Mouse (Mus musculus): ENCODE results near the gene Mettl7a2. TPM values are rescaled to one million over a fixed set of nuclear protein-coding genes. Genes with fewer than 3 reads are reported as not detected.
"Not testable (repeated sequence)": the region's sequence is repeated elsewhere in the genome, so short reads cannot be mapped to it uniquely, and the experiment has no call there.

Mettl7a2 gene
- polyA plus RNA-seq (2016; fragmentation: Nextera tagmentation; extraction: Ambion mirVana), result not detected in 2 replicates

DNA sequence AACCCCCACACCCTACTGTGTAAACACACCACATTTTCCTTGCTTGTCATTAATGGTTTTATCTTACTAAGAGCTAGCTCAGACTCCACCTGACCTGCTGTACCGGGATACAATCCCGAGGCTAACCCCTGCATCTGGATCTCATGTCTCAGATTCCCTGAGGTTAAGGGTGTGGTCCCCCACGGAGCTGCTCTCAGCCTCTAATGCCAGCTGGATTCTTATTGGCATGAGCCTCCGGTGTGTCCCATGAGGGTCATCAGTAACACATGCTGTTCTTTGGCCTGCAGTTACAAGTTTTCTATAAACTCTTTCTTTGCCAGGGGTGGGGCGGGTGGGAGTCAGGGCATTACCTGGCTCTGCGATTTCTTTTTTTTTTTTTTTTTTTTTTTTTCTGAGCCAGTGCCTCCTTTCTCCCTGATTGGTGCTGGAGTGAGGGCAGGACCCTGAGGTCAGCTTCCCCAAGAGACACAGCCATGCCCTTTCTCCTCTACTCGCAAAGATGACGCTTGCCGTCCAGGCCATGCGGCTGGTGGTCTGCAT lies at the start of gene Mettl7a2, which contains the start of gene Methig1:
Gene Mettl7a2 (plus strand): TSS at position 490 of the 540 bp plus-strand sequence.
Gene Methig1 (plus strand): TSS at position 439 of the 540 bp plus-strand sequence.
- no peak within 1 kb of the TSS for H3K4me3 ChIP-seq
- whole genome bisulfite sequencing, result 73% methylated on average over 10 of the region's 10 CpGs
- H3K4me1 ChIP-seq, result peaks cover 22% of the 10 kb centered on the region
- no peak for DNase-seq (ENCODE audit: low spot score)
- H3K27me3 ChIP-seq (replicated peaks; ENCODE audit: low read depth, poor library complexity, severe bottlenecking), result no peaks in the 10 kb centered on the region
- H3K9me3 ChIP-seq, result no peaks in the 10 kb centered on the region
- H3K36me3 ChIP-seq (replicated peaks), result no peaks in the 10 kb centered on the region
- H3K27ac ChIP-seq (replicated peaks), result no peak within 1 kb of the TSS

DNA sequence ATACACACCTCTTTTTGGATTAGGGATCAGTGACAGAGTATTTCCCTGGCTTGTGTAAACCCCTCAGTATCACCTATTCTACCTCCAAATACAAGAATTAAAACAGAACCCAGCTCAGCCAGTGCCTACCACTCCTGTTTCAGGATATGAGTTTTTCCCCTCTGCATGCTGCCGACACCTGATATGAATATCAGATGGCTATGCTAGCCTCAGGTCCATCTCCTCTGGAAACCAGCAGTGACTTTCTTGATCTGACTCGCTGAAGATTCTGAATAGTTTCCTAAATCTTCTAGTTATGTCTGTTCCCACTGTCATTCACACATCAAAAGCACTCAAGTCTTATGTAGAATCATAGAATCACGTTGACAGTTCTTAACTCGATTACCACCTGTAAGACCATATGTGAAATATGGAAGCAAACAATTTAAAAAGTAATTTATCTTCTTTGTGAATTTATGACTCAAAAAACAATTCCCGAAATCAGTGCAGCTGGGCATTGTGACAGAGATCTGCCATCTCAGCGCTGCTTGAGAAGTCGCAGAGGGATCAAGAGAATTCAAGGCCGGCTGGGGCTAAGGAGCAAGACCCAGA lies 49.5 kb upstream of the Mettl7a2 start:
- Histone ChIP-seq H3K9me3 (no peaks in the 10 kb centered on the region), H3K4me3 (peak overlapping the region; percentile 65), H3K36me3 (replicated peaks) (no peaks in the 10 kb centered on the region), H3K27me3 (replicated peaks; ENCODE audit: low read depth, poor library complexity, severe bottlenecking) (no peaks in the 10 kb centered on the region), H3K4me1 (peaks cover 16% of the 10 kb centered on the region), H3K27ac (replicated peaks) (peak overlapping the region; percentile 88)
- WGBS, result 58% methylated on average over 8 of the region's 8 CpGs
- DNase-seq (ENCODE audit: low spot score), result no peak

DNA sequence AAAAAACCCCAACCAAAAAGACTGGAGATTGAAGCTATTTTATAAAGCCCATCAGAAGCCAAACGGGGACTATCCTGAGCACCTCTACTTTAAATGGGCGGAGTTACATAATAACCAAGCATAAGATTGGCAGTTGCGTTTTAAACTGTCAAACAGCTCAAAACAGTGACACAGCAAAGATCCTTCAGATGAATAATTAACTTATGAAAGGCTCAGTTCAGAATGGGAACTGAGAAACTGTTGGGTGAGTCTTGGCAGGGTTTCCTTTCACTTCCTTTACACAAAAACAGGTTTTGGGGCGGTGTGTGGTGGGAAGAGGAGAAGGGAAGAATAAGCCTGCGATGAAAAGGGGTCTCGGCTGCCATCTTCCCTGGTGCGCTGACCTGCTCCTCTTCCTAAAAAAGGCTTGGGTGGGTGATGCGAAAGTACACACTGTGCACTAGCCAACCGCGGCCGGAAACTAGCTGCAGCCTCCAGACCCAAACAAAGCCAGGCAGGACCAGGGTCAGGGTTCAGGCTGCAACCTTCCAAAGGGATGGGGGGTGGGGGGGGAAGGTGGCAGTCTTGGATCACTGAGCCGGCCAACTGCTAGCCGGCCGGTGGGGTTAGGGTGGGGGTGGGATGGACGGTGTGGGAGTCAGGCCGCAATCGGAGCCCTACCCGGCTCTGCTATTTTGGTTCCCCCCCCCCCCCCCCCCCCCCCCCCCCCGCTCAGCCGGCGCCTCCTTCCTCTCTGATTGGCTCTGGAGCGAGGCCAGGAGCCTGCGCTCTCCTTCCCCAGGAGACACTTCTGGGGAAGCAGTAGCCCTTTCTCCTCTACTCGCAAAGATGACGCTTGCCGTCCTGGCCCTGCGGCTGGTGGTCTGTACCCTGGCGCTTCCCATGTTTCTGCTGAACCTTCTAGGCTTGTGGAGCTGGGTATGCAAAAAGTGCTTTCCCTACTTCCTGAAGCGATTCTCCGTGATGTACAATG lies 48.7 kb upstream of the Mettl7a2 start, which contains the start of gene Mettl7a1:
Gene Mettl7a1 (plus strand): TSS at position 122 of the 973 bp plus-strand sequence.
- Histone ChIP-seq H3K4me1 (peaks cover 16% of the 10 kb centered on the region), H3K27ac (replicated peaks) (peak within 1 kb of the TSS; percentile 88), H3K27me3 (replicated peaks; ENCODE audit: low read depth, poor library complexity, severe bottlenecking) (no peaks in the 10 kb centered on the region), H3K9me3 (no peaks in the 10 kb centered on the region), H3K36me3 (replicated peaks) (no peaks in the 10 kb centered on the region), H3K4me3 (peak within 1 kb of the TSS; percentile 65)
- peak; percentile 83 for DNase-seq (ENCODE audit: low spot score)
- WGBS, result 3% methylated on average over 25 of the region's 30 CpGs

DNA sequence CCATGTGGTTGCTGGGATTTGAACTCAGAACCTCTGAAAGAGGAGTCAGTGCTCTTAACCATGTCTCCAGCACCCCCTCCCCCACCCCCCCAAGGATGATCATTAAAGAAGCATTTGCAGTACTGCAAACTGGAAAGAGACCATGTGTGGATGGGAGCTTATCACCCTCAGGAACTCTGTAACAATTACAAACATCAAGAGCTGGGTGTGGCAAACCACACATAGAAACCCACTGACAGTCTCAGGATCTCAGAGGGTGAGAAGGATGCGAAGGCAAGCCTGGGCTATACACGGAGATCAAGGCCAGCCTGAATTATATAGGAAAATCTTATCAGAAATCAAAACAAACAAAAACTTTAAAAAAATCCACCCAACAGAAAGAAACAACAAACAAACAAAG lies 46.8 kb upstream of the Mettl7a2 start:
- DNase-seq (ENCODE audit: low spot score), result no peak
- H3K27me3 ChIP-seq (replicated peaks; ENCODE audit: low read depth, poor library complexity, severe bottlenecking), result no peaks in the 10 kb centered on the region
- 87% methylated on average over 2 of the region's 2 CpGs for WGBS
- H3K27ac ChIP-seq (replicated peaks), result no peak overlapping the region
- H3K36me3 ChIP-seq (replicated peaks), result no peaks in the 10 kb centered on the region
- no peaks in the 10 kb centered on the region for H3K9me3 ChIP-seq
- peaks cover 16% of the 10 kb centered on the region for H3K4me1 ChIP-seq
- 0 out of 2 replicates have a peak overlapping the region, but pooled peaks have one; percentile 65 for H3K4me3 ChIP-seq

DNA sequence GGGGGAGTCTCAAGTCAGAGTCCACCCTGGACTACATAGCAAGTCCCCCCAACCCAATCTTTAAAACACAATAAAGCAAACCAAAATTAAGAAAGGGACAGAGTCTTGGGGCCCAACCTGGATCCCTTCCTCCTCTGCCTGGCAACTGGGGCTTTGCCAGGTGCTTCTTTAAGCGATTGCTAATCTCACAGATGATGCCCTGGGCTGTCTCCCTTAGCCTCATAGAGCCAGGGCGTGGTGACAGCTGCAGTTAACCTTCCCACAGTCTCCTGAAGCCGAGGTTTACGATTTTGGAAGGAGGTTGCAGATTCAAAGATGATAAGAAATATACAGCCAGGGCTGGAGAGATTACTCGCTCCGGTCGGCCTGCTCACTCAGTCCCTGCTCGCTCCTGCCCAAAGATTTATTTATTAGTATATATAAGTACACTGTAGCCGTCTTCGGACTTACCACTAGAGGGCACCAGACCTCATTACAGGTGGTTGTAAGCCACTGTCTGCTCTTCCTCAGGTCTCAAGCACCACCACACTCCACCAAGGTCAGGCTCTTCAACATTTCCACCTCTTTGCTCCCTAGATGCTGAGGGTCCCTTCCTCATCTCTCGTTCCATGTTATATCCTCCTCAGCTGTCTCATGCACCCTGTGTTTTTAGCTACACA lies 45.4 kb upstream of the Mettl7a2 start:
- H3K27ac ChIP-seq (replicated peaks); H3K36me3 ChIP-seq (replicated peaks); H3K9me3 ChIP-seq; H3K4me3 ChIP-seq; H3K27me3 ChIP-seq (replicated peaks; ENCODE audit: low read depth, poor library complexity, severe bottlenecking): not testable (repeated sequence)
- peak; percentile 41 for DNase-seq (ENCODE audit: low spot score)
- peaks cover 16% of the 10 kb centered on the region for H3K4me1 ChIP-seq
- 48% methylated on average over 11 of the region's 11 CpGs for WGBS

DNA sequence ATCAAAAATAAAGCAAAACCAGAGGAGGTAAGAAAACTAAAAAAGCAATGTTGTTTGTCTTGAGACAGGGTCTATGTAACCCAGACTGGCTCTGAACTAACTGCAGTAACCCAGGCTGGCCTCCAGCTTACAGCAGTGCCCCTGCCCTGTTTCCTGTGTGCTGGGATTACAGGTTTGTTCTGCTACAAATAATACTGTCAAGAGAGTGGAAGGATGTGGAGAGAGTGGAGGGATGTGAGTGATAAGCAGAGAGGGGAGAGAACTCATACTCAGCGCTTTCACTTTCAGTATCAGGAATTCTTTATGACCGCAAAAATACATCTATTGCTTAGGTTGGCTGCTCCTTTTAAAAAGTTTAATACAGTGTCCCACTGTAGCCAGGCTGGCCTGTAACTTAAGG lies 40.7 kb upstream of the Mettl7a2 start:
- WGBS, result 91% methylated on average over 2 of the region's 2 CpGs
- peaks cover 5% of the 10 kb centered on the region; the same call in 1 of the 2 replicates for H3K9me3 ChIP-seq
- no peak overlapping the region for H3K4me3 ChIP-seq
- H3K4me1 ChIP-seq, result no peaks in the 10 kb centered on the region
- peaks cover 19% of the 10 kb centered on the region for H3K36me3 ChIP-seq (replicated peaks)
- no peak for DNase-seq (ENCODE audit: low spot score)
- no peaks in the 10 kb centered on the region for H3K27me3 ChIP-seq (replicated peaks; ENCODE audit: low read depth, poor library complexity, severe bottlenecking)
- H3K27ac ChIP-seq (replicated peaks), result no peak overlapping the region

DNA sequence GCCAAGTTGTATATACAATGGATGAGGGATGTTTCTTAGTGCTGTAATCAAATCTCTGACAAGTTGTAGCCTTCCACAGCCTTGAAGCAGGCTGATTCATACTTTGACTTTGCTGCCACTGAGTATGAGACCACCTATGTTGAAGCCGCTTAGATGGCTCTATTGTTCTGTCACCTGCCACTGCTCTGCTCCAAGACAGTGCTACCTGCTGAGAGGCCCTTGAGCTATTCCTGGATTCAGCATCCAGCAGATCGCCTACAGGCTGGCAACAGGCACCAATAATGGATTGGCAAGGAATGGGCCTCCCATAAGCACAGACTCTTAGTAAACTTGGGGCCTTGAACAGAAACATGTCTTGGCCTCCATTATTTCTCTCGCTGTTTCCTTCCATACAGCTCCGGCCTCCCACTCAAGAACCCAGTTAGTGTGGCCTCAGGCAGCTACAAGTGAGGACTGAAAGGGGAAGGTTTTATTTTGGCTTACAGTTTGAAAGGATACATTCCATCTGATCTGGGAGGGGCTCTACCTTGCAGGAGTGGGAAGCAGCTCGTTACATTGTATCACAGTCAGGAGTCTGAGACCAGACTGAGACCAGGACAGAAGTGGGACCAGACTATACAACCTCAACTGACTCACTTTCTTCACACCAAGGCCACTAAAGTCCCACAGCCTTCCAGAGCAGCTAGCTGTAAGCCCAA lies 38.4 kb upstream of the Mettl7a2 start:
- H3K36me3 ChIP-seq (replicated peaks), result peaks cover 19% of the 10 kb centered on the region
- no peak overlapping the region for H3K4me3 ChIP-seq
- WGBS, result 89% methylated on average over 5 of the region's 5 CpGs

DNA sequence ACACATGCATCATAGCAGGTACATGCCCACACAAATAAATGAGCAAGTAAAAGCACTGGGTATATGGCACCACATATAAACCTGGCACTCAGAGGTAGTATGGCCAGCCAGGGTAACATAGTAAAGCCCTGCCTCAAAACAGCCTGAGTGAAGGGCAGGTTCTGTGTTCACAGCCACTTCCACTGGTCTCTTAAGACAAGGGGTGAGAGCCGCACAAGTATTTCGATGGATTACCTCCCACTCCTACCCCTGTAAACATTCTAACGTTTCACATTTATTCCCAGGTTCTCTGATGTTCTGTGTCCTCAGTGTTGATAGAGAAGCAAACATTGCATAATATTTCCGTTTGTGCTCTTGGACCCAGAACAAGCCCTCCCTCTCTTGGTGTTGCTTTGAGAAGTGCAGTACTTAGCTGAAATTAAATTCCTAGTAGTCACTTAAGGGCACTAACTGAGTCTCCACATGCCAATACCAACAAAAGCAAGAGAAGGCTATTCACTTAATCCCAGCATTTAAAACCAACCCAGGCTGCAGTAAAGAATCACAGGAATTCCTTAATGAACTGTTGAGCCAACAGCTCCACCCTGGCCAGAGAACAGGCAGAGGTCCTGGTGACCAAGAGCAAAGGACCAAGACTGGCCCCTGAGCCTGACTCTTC lies 34.9 kb upstream of the Mettl7a2 start:
- H3K36me3 ChIP-seq (replicated peaks), result peaks cover 19% of the 10 kb centered on the region
- DNase-seq (ENCODE audit: low spot score); H3K4me1 ChIP-seq; H3K9me3 ChIP-seq; H3K4me3 ChIP-seq; H3K27me3 ChIP-seq (replicated peaks; ENCODE audit: low read depth, poor library complexity, severe bottlenecking); H3K27ac ChIP-seq (replicated peaks): not testable (repeated sequence)
- WGBS, result 75% methylated on average over 4 of the region's 4 CpGs

More for the DNA sequence above, 38.4 kb upstream of the Mettl7a2 start:
- no peaks in the 10 kb centered on the region for H3K27me3 ChIP-seq (replicated peaks; ENCODE audit: low read depth, poor library complexity, severe bottlenecking)
- no peak for DNase-seq (ENCODE audit: low spot score)
- H3K27ac ChIP-seq (replicated peaks), result no peak overlapping the region
- peaks cover 5% of the 10 kb centered on the region; the same call in 1 of the 2 replicates for H3K9me3 ChIP-seq
- H3K4me1 ChIP-seq, result no peaks in the 10 kb centered on the region

DNA sequence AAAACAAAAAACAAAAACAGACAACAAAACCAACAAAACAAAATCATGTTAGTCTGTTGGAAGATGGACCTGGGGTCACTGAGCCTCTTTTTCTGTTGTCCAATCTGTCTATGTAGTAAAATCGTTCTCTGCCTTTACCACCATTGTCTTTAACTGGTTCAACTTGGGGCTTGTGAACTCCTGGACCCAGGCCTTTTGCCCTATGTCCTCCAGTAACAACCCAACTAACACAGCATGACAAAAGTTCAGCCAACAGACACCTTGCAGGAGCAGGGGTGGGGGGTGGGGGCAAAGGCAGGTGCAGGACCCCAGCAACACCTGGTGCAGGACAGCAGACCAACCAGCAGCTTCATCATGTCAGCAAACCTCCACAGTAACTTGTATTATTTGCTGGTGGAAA lies 33.1 kb upstream of the Mettl7a2 start:
- H3K4me3 ChIP-seq, result no peak overlapping the region
- H3K4me1 ChIP-seq, result peaks cover 14% of the 10 kb centered on the region
- H3K27me3 ChIP-seq (replicated peaks; ENCODE audit: low read depth, poor library complexity, severe bottlenecking), result no peaks in the 10 kb centered on the region
- peaks cover under 1% of the 10 kb centered on the region; the same call in 1 of the 2 replicates for H3K9me3 ChIP-seq
- WGBS, result 88% methylated on average over 1 of the region's 1 CpGs
- no peak for DNase-seq (ENCODE audit: low spot score)
- 0 out of 2 replicates have a peak overlapping the region, but pooled peaks have one; percentile 44 for H3K27ac ChIP-seq (replicated peaks)
- peaks cover 5% of the 10 kb centered on the region for H3K36me3 ChIP-seq (replicated peaks)

DNA sequence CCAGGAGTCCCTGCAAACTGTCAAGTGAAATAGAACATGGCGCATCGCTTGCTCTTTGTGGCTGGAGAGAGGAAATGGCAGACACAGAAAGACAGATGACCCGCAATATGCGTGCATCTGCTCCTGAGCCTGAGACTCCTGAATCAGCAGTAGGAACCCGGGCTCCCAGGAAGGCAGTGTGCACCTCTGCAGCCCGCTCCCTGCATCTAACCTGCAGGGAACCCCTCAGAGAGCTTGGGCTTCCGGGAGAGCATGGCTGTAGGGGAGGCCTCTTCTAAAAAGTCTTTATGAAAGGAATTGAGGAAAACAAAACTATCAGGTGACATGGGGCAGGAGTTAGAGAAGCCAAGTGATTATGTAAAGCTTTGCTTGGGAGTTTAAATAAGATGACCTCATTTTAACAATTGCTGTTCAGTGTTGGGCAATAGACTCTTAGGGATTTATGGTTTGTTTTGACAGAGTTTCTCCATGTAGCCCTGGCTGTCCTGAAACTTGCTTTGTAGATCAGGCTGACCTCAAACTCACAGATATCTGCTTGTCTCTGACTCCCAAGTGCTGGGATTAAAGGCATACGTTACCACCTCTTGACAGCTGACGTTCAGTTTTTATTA lies 32.6 kb upstream of the Mettl7a2 start:
- Histone ChIP-seq H3K27ac (replicated peaks) (peak overlapping the region; percentile 44; the same call in 1 of the 2 replicates), H3K27me3 (replicated peaks; ENCODE audit: low read depth, poor library complexity, severe bottlenecking) (no peaks in the 10 kb centered on the region), H3K9me3 (no peaks in the 10 kb centered on the region), H3K4me3 (no peak overlapping the region), H3K4me1 (peaks cover 14% of the 10 kb centered on the region), H3K36me3 (replicated peaks) (no peaks in the 10 kb centered on the region)
- no peak for DNase-seq (ENCODE audit: low spot score)
- 80% methylated on average over 9 of the region's 9 CpGs for WGBS

DNA sequence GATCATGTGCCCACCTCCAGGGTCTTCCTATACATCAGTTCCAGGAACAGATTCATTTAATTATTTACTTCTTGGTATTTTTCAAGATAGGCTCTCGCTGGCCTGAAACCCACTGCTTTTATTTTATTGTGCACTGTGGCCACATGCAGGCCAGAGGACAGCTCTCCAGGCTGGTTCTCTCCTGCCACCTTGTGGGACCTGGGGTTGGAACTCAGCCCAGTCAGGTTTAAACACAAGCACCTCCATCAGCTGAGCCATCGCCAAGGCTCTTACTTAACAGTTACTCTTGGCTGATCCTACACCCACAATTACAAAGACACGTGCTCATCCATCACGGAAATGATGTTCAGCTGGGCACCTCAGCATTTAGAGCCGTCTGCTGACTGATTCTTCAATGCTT lies 31.9 kb upstream of the Mettl7a2 start:
- no peak overlapping the region for H3K27ac ChIP-seq (replicated peaks)
- H3K4me3 ChIP-seq, result no peak overlapping the region
- no peaks in the 10 kb centered on the region for H3K9me3 ChIP-seq
- peaks cover 14% of the 10 kb centered on the region for H3K4me1 ChIP-seq
- H3K36me3 ChIP-seq (replicated peaks), result no peaks in the 10 kb centered on the region
- no peaks in the 10 kb centered on the region for H3K27me3 ChIP-seq (replicated peaks; ENCODE audit: low read depth, poor library complexity, severe bottlenecking)
- 64% methylated on average over 5 of the region's 5 CpGs for WGBS
- DNase-seq (ENCODE audit: low spot score), result no peak

All from embryonic facial prominence, embryonic 10.5 days (tissue).